ENCODE assay signal across 8 mouse cellular contexts in the genomic region with DNA sequence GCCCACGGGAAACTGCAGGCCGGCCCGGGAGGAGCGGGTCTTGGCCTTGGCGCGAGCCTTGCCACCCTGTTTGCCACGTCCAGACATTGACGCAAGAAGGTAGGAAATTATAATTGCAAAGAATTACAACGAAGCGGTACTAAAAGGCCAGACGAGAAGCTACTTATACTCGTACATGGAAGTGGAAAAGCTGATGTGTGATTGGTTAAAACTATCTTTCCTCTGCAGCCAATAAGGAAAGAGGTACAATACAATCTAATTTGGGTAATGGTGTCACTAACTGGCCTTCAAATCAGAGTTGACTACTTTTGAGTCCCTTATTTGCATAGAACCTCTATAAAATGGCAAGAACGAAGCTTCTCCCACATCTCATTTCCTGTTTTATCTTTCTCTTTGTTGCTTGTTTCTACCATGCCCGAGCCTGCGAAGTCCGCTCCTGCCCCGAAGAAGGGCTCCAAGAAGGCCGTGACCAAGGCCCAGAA. TPM values are rescaled to one million over a fixed set of nuclear protein-coding genes. Genes with fewer than 3 reads are reported as not detected.
DNase-seq lines count a peak whose midpoint lies in the region; ATAC-seq and TF ChIP-seq lines count a peak whose summit lies in the region.

Hist1h2ae (minus strand) TSS at position 199 of the 482 bp plus-strand sequence.
Hist1h2bg (plus strand) TSS at position 375 of the 482 bp plus-strand sequence.

- under 1% methylated on average over 18 of the region's 18 CpGs for WGBS in cerebellum, adult 2 months
- WGBS in forebrain, embryonic 16.5 days: under 1% methylated on average over 18 of the region's 18 CpGs
- WGBS in lung, embryonic 15.5 days: 0% methylated on average over 18 of the region's 18 CpGs

- in situ Hi-C loops in Patski (cut with MboI; ENCODE audit: low pct_unique_long_range_greater_than_20kb): no loop called here

- peak; percentile 82 for ATAC-seq in Patski
- ATAC-seq in forebrain, embryonic 16.5 days: peak; percentile 91
- ATAC-seq in hematopoietic stem cell, adult 5-6 weeks (replicated peaks in 1 of 2; ENCODE audit: insufficient read depth in 1 of 2, low FRiP score in 2 of 2, low TSS enrichment in 1 of 2, low read depth in 1 of 2, poor library complexity in 2 of 2, severe bottlenecking in 2 of 2): peak; percentile 85 to 87
- peak; percentile 90 for ATAC-seq in lung, embryonic 15.5 days (ENCODE audit: borderline replicate concordance, extremely low read depth, low FRiP score, low TSS enrichment)

- TF ChIP-seq POLR2A in cerebellum, adult 2 months (IDR thresholded peaks at IDR 0.05; ENCODE audit: borderline replicate concordance, insufficient read depth, low read length): no peak

- H3K4me3 ChIP-seq in cerebellum, adult 2 months (replicated peaks; ENCODE audit: insufficient read depth, low read depth, low read length): peak within 1 kb of the TSS; percentile 58
- H3K4me3 ChIP-seq in forebrain, embryonic 16.5 days (replicated peaks; ENCODE audit: low read length): peak within 1 kb of the TSS; percentile 44
- peak within 1 kb of the TSS; percentile 47 for H3K4me3 ChIP-seq in lung, embryonic 15.5 days

- H3K27me3 ChIP-seq in Patski: no peaks in the 10 kb centered on the region
- no peaks in the 10 kb centered on the region for H3K27me3 ChIP-seq in cerebellum, adult 2 months (ENCODE audit: control insufficient read depth, insufficient read depth, low read length)
- no peaks in the 10 kb centered on the region for H3K27me3 ChIP-seq in forebrain, embryonic 16.5 days (replicated peaks; ENCODE audit: control insufficient read depth, insufficient read depth, low read length)
- H3K27me3 ChIP-seq in lung, embryonic 15.5 days: no peaks in the 10 kb centered on the region

- CTCF ChIA-PET in Patski (lab: Charles Lee): no interaction called here

- no peaks in the 10 kb centered on the region for H3K36me3 ChIP-seq in forebrain, embryonic 16.5 days (ENCODE audit: control insufficient read depth, insufficient read depth)
- no peaks in the 10 kb centered on the region for H3K36me3 ChIP-seq in lung, embryonic 15.5 days

- peak within 1 kb of the TSS; percentile 85 for H3K27ac ChIP-seq in cerebellum, adult 2 months (ENCODE audit: insufficient read depth, low read length)
- H3K27ac ChIP-seq in forebrain, embryonic 16.5 days (ENCODE audit: low read length): peak within 1 kb of the TSS; percentile 96
- H3K27ac ChIP-seq in lung, embryonic 15.5 days: peak within 1 kb of the TSS; percentile 98

- POLR2A ChIA-PET in Patski (lab: Charles Lee): interaction anchor here (1.1 to 1.9 kb wide), 3 partner anchors 11 to 127 kb away, joined by 3 to 5 read pairs (median 5); partner anchors contain the start of genes Hist1h4c and Hist1h4d

- peak within 1 kb of the TSS; percentile 68 for H3K9ac ChIP-seq in forebrain, embryonic 16.5 days (replicated peaks; ENCODE audit: low read depth, low read length)
- peak within 1 kb of the TSS; percentile 63 for H3K9ac ChIP-seq in lung, embryonic 15.5 days

- DNase-seq in Patski (ENCODE audit: low read depth, low spot score): peak; percentile 89
- peak; percentile 78 to 88 for DNase-seq in cerebellum, adult 2 months
- DNase-seq in layer of hippocampus, adult 9-11 months: peak; percentile 85
- DNase-seq in retina, embryonic 14.5 days (ENCODE audit: low spot score): peak; percentile 95
- peak; percentile 84 for DNase-seq in thymus, postnatal 25 days

- H3K9me3 ChIP-seq in forebrain, embryonic 16.5 days (ENCODE audit: control insufficient read depth, low read length): no peaks in the 10 kb centered on the region
- H3K9me3 ChIP-seq in lung, embryonic 15.5 days: no peaks in the 10 kb centered on the region

- H3K4me2 ChIP-seq in forebrain, embryonic 16.5 days (ENCODE audit: low read length): peak within 1 kb of the TSS; percentile 53
- peak within 1 kb of the TSS; percentile 67 for H3K4me2 ChIP-seq in lung, embryonic 15.5 days

- no peak for TF ChIP-seq CTCF in Patski (IDR thresholded peaks at IDR 0.05)
- no peak for TF ChIP-seq CTCF in cerebellum, adult 2 months (IDR thresholded peaks at IDR 0.05; ENCODE audit: borderline replicate concordance, insufficient read depth, low read depth, low read length)

- H3K4me1 ChIP-seq in cerebellum, adult 2 months (ENCODE audit: control insufficient read depth, insufficient read depth, low read length): no peaks in the 10 kb centered on the region
- peaks cover 15% of the 10 kb centered on the region for H3K4me1 ChIP-seq in forebrain, embryonic 16.5 days (replicated peaks; ENCODE audit: control insufficient read depth, insufficient read depth, low read length)
- peaks cover 4% of the 10 kb centered on the region; the same call in 1 of the 2 replicates for H3K4me1 ChIP-seq in lung, embryonic 15.5 days

RNA-seq across cellular contexts. Expression of gene Hist1h2ae, which starts in this region (rescaled TPM):
- polyA plus RNA-seq in Patski (2021): 0.72 TPM
- polyA plus RNA-seq in cerebellum, adult 2 months (2012; rRNA removed): 0.33 and 0.60 TPM in 2 replicates
- 33.0 and 46.2 TPM in 2 replicates for polyA plus RNA-seq in forebrain, embryonic 16.5 days (2015; fragmentation: Nextera tagmentation; extraction: Ambion mirVana)
- 87.5 and 265 TPM in 2 replicates for total RNA-seq in hematopoietic stem cell, adult 5-6 weeks (2017)
- polyA plus RNA-seq in lung, embryonic 15.5 days (2015; fragmentation: Nextera tagmentation; extraction: Ambion mirVana): 143 and 164 TPM in 2 replicates

RNA-seq across cellular contexts. Expression of gene Hist1h2bg, which starts in this region (rescaled TPM):
- polyA plus RNA-seq in Patski (2021): 12.9 TPM
- polyA plus RNA-seq in cerebellum, adult 2 months (2012; rRNA removed): 7.3 and 9.3 TPM in 2 replicates
- polyA plus RNA-seq in forebrain, embryonic 16.5 days (2015; fragmentation: Nextera tagmentation; extraction: Ambion mirVana): 2.1 and 6.2 TPM in 2 replicates
- 765 and 915 TPM in 2 replicates for total RNA-seq in hematopoietic stem cell, adult 5-6 weeks (2017)
- polyA plus RNA-seq in lung, embryonic 15.5 days (2015; fragmentation: Nextera tagmentation; extraction: Ambion mirVana): 14.5 and 17.7 TPM in 2 replicates

Comparison
In these comparisons a context has a peak if more than half of its experiments do, and no peak if none do; other contexts are left out.
1. Peak in every context shown above with its lines: DNase-seq, ATAC-seq, H3K4me3 ChIP-seq and H3K27ac ChIP-seq.
2. RNA of gene Hist1h2ae (polyA plus RNA-seq): 143 to 164 TPM in lung, embryonic 15.5 days and 33.0 to 46.2 TPM in forebrain, embryonic 16.5 days; 0.72 TPM in Patski (single experiment) and 0.33 to 0.60 TPM in cerebellum, adult 2 months; every median in the first group is over 10 times any median in the second.